Mouse (Mus musculus) intestine, embryonic 14.5 days (tissue): ENCODE data around the gene Rpl26. TPM values are rescaled to one million over a fixed set of nuclear protein-coding genes. Genes with fewer than 3 reads are reported as not detected.

Experiments
- ATAC-seq: fragments of 200-750 bp; cut with Nextera tagmentation; replicated peaks from 2 replicates; pipeline ENCODE4 v1.8.0; 2017; ENCODE audit warnings: low read depth, moderate number of reproducible peaks, moderate TSS enrichment, moderate library complexity; ENCODE audit not compliant: low FRiP score, low TSS enrichment
- DNase-seq: peaks from one replicate; pipeline ENCODE4 v3.0.0-alpha.2; 2018; ENCODE audit warnings: low spot score
- H3K27ac ChIP-seq: fragments of 300-500 bp; sonication (generic); 2 replicates; pipeline ENCODE4 v1.5.1; 2014; ENCODE audit warnings: low read depth, mild to moderate bottlenecking, control low read depth
- H3K27me3 ChIP-seq: fragments of 300-500 bp; sonication (generic); replicated peaks from 2 replicates; pipeline ENCODE4 v1.6.1; 2014; ENCODE audit warnings: low read length, control low read depth; ENCODE audit not compliant: control insufficient read depth, insufficient read depth
- H3K36me3 ChIP-seq: fragments of 300-500 bp; sonication (generic); 2 replicates; pipeline ENCODE4 v1.6.1; 2014; ENCODE audit warnings: low read length, control low read depth; ENCODE audit not compliant: control insufficient read depth, insufficient read depth
- H3K4me1 ChIP-seq: fragments of 300-500 bp; sonication (generic); replicated peaks from 2 replicates; pipeline ENCODE4 v1.6.1; 2014; ENCODE audit warnings: low read length, control low read depth, mixed read lengths; ENCODE audit not compliant: control insufficient read depth, insufficient read depth
- H3K4me2 ChIP-seq: fragments of 300-500 bp; sonication (generic); 2 replicates; pipeline ENCODE4 v1.6.1; 2014; ENCODE audit warnings: low read length
- H3K4me3 ChIP-seq: fragments of 300-500 bp; sonication (generic); 2 replicates; pipeline ENCODE4 v1.5.1; 2014; ENCODE audit warnings: low read depth, low read length, control low read depth, mixed read lengths
- H3K9ac ChIP-seq: fragments of 300-500 bp; sonication (generic); 2 replicates; pipeline ENCODE4 v1.6.1; 2014; ENCODE audit warnings: mild to moderate bottlenecking, low read length
- H3K9me3 ChIP-seq: fragments of 300-500 bp; sonication (generic); 2 replicates; pipeline ENCODE4 v1.6.1; 2016; ENCODE audit warnings: low read length, control low read depth; ENCODE audit not compliant: control insufficient read depth
- WGBS: fragments of 180-500 bp; shearing (Covaris S2); extraction: QIAGEN DNeasy Blood & Tissue Kit; methylation state at CpG from one replicate; pipeline ENCODE4 v1.1.7; 2014; 5-methylcytosine and 5-hydroxymethylcytosine counted together
- polyA plus RNA-seq: library from polyadenylated mRNA; unstranded; fragments of >200 nt; fragmentation: Nextera tagmentation; extraction: Ambion mirVana; gene quantifications from 2 replicates; pipeline ENCODE4 v1.2.1, GENCODE M21; 2014

Gene Rpl26
- polyA plus RNA-seq, 1 experiment from 2014 or later = 1,334 TPM

DNA sequence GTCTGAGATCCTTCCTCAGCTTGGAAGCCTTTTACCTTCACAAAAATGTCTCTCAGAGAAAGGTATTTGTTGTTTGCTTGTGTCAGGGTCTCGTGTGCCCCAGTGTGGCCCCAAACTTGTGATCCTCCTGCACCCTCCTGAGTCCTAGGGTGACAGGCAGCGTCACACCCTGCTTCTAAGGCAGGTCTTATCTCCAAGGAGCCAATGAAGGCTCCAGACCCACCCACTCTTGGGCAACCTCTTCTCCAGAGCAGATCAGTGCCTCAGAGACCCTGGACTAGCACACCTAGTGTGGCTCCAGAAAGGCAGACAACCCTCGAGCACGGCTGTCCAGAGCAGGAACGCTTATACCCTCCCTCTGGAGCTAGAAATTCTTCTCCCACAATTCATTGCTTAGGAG, 17.0 kb upstream of the Rpl26 start:
- ATAC-seq (no peak), DNase-seq (no peak)
- Histone ChIP-seq H3K4me1 (no peaks in the 10 kb centered on the region), H3K27me3 (no peaks in the 10 kb centered on the region), H3K27ac (no peak overlapping the region), H3K4me3 (no peak overlapping the region), H3K9ac (no peak overlapping the region), H3K36me3 (no peaks in the 10 kb centered on the region), H3K4me2 (no peak overlapping the region), H3K9me3 (no peaks in the 10 kb centered on the region)
- 69% methylated on average over 5 of the region's 5 CpGs for WGBS

DNA sequence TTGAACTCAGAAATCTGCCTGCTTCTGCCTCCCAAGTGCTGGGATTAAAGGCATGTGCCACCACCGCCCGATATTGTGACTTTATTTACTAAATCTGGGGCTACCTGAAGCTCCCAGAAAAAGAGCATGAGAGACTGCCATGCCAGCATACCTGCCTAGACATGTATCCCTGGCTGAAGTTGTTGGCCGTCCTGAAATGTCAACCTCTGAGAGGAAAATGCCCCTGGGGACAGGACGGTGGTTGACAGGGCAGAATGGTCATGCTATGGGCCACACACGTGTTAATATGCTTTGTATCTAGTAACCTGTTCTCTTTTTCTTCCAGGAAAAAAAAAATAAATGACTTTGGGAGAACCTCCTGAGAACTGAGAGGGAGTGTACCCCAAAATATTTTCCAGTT, 15.3 kb upstream of the Rpl26 start:
- Histone ChIP-seq H3K9ac (no peak overlapping the region), H3K9me3 (no peaks in the 10 kb centered on the region), H3K4me1 (no peaks in the 10 kb centered on the region), H3K36me3 (no peaks in the 10 kb centered on the region), H3K4me2 (no peak overlapping the region), H3K27ac (no peak overlapping the region), H3K4me3 (no peak overlapping the region), H3K27me3 (no peaks in the 10 kb centered on the region)
- WGBS = 79% methylated on average over 5 of the region's 5 CpGs
- no peak for DNase-seq
- ATAC-seq = no peak

DNA sequence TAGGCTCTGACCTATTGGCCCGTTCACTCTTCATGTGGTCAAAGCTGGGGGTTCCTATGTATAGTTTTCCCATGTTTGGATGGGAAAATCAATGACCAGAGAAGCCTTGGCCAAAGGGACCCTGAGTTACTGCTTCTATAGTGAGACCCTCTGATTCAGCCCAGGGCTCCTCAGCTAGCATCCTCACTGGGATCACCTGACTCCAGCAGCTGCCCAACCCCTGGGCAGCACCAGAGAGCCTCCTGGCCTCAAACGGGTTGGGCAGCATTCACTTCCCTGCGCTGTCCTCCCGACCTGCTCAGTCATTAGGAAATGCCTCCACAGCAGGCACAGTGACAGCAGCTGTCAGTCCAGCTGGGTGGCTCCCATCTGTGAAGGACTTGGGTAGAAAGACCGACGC, 13.1 kb upstream of the Rpl26 start, which contains the start of gene Rnf222:
Rnf222 (plus strand) TSS at position 301 of the 400 bp plus-strand sequence.
- H3K4me2 ChIP-seq = no peak within 1 kb of the TSS
- ATAC-seq (no peak), DNase-seq (no peak)
- no peaks in the 10 kb centered on the region for H3K4me1 ChIP-seq
- H3K9me3 ChIP-seq = no peaks in the 10 kb centered on the region
- H3K36me3 ChIP-seq = no peaks in the 10 kb centered on the region
- no peak within 1 kb of the TSS for H3K9ac ChIP-seq
- H3K27ac ChIP-seq = no peak within 1 kb of the TSS
- H3K27me3 ChIP-seq = no peaks in the 10 kb centered on the region
- 36% methylated on average over 6 of the region's 6 CpGs for WGBS
- no peak within 1 kb of the TSS for H3K4me3 ChIP-seq

DNA sequence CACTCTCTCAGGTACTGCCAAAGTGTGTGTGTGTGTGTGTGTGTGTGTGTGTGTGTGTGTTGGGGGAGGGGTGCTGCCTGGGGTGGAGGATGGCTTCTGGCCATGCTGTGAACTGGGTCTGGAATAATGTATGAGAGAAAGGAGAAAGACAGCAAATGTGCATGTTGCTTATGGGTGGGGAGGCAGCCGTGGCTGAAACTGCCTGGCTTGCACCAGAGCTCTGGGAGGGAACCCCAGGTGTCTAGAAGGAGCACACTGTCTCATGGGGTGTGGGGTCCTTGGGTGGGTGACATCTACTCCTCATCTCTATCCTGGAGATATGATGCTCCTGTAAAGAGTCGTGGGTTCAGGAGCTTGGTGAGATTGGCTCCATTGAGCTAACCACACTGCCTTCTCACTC, 12.7 kb upstream of the Rpl26 start:
- H3K9ac ChIP-seq = no peak overlapping the region
- no peaks in the 10 kb centered on the region for H3K9me3 ChIP-seq
- H3K4me1 ChIP-seq = no peaks in the 10 kb centered on the region
- DNase-seq (no peak), ATAC-seq (no peak)
- H3K27me3 ChIP-seq = no peaks in the 10 kb centered on the region
- 69% methylated on average over 2 of the region's 2 CpGs for WGBS
- H3K4me3 ChIP-seq = no peak overlapping the region
- no peak overlapping the region for H3K4me2 ChIP-seq
- H3K27ac ChIP-seq = no peak overlapping the region
- no peaks in the 10 kb centered on the region for H3K36me3 ChIP-seq

DNA sequence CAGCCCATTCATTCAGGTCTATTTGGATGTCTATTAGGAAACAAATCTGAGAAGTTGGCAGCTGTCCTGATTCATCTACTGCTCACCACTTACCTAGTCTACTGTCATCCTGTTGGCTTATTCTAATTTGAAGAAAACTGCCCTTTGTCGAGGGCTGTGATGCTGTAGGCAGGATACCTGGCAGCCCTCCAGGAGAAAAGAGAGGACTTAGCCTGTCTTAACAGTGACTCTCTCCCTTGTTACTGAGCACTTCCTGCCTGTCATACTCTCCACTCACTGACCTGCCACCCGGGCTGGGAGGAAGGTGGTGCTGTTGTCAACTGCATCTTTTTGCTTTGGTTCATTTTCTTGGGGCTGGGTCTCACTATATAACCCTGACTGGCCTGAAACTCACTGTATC, 10.8 kb upstream of the Rpl26 start:
- Histone ChIP-seq H3K4me2 (no peak overlapping the region), H3K36me3 (no peaks in the 10 kb centered on the region), H3K27ac (no peak overlapping the region), H3K4me3 (no peak overlapping the region), H3K9ac (no peak overlapping the region), H3K4me1 (no peaks in the 10 kb centered on the region), H3K9me3 (no peaks in the 10 kb centered on the region), H3K27me3 (no peaks in the 10 kb centered on the region)
- ATAC-seq (no peak), DNase-seq (no peak)
- WGBS = 40% methylated on average over 2 of the region's 2 CpGs

DNA sequence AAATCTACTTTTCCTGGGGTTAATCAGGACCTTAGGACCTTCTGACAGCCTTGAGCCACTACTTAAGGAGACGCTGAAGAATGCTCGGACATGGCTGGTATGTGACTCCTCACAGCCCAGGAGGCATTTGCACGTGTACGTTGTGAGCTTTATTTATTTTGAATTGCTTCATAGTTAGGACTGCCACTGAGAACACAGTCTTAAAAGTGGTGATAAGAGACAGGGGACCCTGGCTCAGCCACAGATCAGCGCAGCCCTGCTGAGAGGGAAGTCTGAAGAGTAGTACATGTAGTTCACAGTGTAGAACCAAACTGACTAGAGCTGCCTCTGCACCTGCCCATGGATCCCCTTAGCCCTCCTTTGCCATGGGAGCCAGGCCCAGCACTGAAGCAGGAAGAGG, 9.6 kb upstream of the Rpl26 start:
- Histone ChIP-seq H3K36me3 (no peaks in the 10 kb centered on the region), H3K4me1 (no peaks in the 10 kb centered on the region), H3K4me3 (no peak overlapping the region), H3K9ac (no peak overlapping the region), H3K27me3 (no peaks in the 10 kb centered on the region), H3K9me3 (no peaks in the 10 kb centered on the region), H3K27ac (no peak overlapping the region), H3K4me2 (no peak overlapping the region)
- WGBS = 73% methylated on average over 5 of the region's 5 CpGs
- DNase-seq = no peak
- ATAC-seq = no peak

DNA sequence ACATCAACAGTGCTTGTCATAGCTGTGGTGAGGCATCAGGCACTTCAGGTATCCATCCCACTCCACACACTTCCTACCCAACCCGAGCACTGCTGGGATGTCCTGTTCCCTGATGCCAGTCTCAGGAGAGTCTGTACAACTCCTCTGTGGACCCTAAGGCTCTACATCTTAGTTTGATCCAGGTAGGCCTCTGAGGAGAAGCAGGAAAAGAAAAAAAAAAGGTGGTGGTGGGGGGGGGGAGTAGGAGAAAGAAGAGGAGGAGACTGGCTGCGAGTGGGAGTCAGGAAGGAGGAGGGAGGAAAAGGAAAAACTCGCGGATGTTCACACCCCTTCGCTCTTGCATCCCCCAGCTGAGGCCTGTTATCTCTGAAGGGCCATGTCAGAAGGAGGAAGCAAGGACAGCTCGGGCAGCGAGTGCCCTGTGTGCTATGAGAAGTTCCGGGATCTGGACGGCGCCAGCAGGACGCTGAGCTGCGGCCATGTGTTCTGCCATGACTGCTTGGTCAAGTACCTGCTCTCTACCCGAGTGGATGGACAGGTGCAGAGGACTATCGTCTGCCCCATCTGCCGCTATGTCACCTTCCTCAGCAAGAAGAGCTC, 9.1 kb upstream of the Rpl26 start:
- H3K4me1 ChIP-seq = no peaks in the 10 kb centered on the region
- H3K9me3 ChIP-seq = no peaks in the 10 kb centered on the region
- no peak for ATAC-seq
- H3K9ac ChIP-seq = no peak overlapping the region
- no peak overlapping the region for H3K27ac ChIP-seq
- DNase-seq = no peak
- whole genome bisulfite sequencing = 65% methylated on average over 15 of the region's 15 CpGs
- no peak overlapping the region for H3K4me2 ChIP-seq
- no peak overlapping the region for H3K4me3 ChIP-seq
- H3K36me3 ChIP-seq = no peaks in the 10 kb centered on the region
- H3K27me3 ChIP-seq = no peaks in the 10 kb centered on the region

DNA sequence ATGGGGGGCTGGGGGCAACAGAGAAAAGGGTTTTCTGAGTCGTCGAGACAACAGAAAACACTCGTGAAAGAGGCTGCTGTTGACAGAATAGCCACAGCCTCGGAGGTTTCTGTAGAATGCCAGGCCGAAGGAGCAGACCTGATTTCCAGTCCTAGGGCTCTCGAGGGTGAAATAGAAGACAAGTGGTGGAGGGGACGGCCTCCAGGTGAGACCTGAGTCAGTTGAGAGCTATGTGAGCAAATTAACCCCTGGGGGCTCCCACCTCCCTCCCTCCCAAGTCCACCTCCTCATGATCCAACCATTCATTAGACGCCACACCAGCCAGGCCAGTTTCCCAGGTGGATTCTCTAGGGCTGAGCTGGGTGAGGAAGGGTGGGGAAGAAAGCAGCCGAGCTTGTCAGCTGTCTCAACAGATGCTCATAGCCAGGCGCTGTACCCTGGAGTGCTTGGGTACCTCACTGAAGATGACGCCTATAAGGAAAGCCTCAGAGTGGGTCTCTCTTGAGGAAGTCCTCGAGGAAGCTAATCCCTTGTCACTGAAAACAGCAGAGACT, 7.4 kb upstream of the Rpl26 start:
- Histone ChIP-seq H3K4me3 (no peak overlapping the region), H3K27me3 (no peaks in the 10 kb centered on the region), H3K9me3 (no peaks in the 10 kb centered on the region), H3K9ac (no peak overlapping the region), H3K4me2 (no peak overlapping the region), H3K27ac (no peak overlapping the region), H3K4me1 (no peaks in the 10 kb centered on the region), H3K36me3 (no peaks in the 10 kb centered on the region)
- DNase-seq (no peak), ATAC-seq (no peak)
- WGBS = 68% methylated on average over 12 of the region's 12 CpGs

DNA sequence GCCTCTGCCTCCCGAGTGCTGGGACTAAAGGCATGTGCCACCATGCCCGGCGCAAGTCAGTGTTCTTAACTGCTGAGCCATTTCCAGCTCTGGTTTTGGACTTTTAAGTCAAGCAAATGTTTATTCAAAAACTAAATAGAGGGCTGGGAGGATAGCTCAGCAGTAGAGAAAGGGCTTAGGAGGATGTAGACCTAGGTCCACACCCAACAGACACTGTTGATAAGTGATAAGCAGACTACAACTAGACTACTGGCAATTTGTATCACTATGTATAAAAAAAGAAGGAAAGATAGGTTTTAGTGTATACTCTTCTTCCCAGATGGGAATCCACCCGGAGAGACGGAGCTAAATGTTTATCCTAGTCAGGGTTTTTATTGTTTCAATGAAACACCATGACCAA, 5.1 kb upstream of the Rpl26 start:
- H3K27me3 ChIP-seq = no peaks in the 10 kb centered on the region
- no peaks in the 10 kb centered on the region for H3K9me3 ChIP-seq
- no peaks in the 10 kb centered on the region for H3K4me1 ChIP-seq
- no peak for DNase-seq
- no peak overlapping the region for H3K27ac ChIP-seq
- no peak overlapping the region for H3K4me2 ChIP-seq
- no peaks in the 10 kb centered on the region for H3K36me3 ChIP-seq
- H3K9ac ChIP-seq = no peak overlapping the region
- H3K4me3 ChIP-seq = no peak overlapping the region
- WGBS = 85% methylated on average over 5 of the region's 5 CpGs
- ATAC-seq = no peak
